Mouse (Mus musculus): ENCODE data around the gene Slc39a13. TPM values are rescaled to one million over a fixed set of nuclear protein-coding genes. Genes with fewer than 3 reads are reported as not detected.
"Not testable (repeated sequence)": the region's sequence is repeated elsewhere in the genome, so short reads cannot be mapped to it uniquely, and the experiment has no call there.

Slc39a13 gene
- polyA plus RNA-seq, 1 experiment from 2014 or later, result 32.3 TPM

DNA sequence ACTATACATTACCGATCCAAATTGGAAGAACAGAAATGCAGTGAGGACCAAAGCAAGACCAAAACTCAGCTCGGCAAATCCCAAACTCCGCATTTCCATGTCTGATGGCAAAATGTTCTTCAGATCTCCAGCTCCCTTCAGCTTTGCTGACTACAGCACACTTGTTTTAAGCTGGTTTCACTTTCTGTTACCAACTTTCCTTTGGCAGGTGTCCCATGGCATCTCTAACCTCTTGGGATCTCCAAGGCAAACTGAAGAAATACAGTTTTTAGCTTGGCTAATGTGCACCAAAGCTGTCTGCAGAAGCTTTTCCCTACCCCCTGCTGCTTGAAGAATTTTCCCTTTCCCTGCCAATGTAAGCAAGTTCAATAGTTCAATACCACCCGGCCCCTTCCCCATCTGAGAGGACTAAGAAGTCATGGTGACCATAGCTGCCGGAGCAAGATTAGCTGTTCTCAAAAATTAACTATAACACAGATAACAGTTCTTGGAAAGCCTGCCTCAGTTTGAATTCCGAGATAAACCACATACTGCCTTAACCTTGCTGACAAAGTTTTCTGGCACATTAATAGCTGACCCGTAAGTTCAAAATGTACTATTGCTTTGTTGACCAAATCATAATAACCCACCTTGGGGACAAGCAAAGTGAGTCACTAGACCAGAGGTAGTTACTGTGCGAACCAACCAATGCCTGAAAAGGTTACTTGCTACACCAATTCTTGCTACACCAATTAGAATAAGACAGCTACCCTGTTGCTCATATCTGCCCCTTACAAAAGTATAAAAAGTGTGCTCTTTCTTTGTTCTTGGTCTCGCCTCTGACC is 42.6 kb downstream of the Slc39a13 start:
- no peak overlapping the region for H3K27ac ChIP-seq (ENCODE audit: low read depth, low read length)
- no peaks in the 10 kb centered on the region for H3K4me1 ChIP-seq (ENCODE audit: control insufficient read depth, insufficient read depth, low read length)
- no peak for ATAC-seq (ENCODE audit: low read depth)
- no peaks in the 10 kb centered on the region for H3K27me3 ChIP-seq (ENCODE audit: control insufficient read depth, insufficient read depth, low read length)
- H3K36me3 ChIP-seq (ENCODE audit: control insufficient read depth, insufficient read depth, low read length), result no peaks in the 10 kb centered on the region
- no peak overlapping the region for H3K4me2 ChIP-seq (ENCODE audit: low read depth, low read length)
- H3K9me3 ChIP-seq (ENCODE audit: control insufficient read depth, low read length), result no peaks in the 10 kb centered on the region
- H3K9ac ChIP-seq (replicated peaks; ENCODE audit: low read depth, low read length), result no peak overlapping the region
- no peak overlapping the region for H3K4me3 ChIP-seq (ENCODE audit: low read depth, low read length)
- WGBS, result 75% methylated on average over 9 of the region's 9 CpGs

DNA sequence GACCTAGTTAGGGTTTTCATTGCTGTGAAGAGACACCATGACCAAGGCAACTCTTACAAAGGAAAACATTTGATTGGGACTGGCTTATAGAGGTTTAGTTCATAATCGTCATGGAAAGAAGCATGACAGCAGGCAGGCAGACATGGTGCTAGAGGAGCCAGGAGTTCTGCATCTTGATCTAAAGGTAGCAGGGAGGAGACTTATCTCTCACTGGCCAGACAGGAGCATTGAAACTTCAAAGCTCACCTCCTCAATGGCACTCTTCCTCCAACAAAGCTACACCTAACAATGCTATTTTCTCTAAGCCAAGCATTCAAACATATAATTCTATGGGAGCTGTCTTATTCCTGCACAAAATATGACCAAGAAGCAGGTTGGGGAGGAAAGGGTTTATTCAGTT is 43.7 kb downstream of the Slc39a13 start:
- ATAC-seq (ENCODE audit: low read depth), result no peak
- Histone ChIP-seq H3K4me1 (ENCODE audit: control insufficient read depth, insufficient read depth, low read length) (no peaks in the 10 kb centered on the region), H3K36me3 (ENCODE audit: control insufficient read depth, insufficient read depth, low read length) (no peaks in the 10 kb centered on the region), H3K9me3 (ENCODE audit: control insufficient read depth, low read length) (no peaks in the 10 kb centered on the region), H3K27me3 (ENCODE audit: control insufficient read depth, insufficient read depth, low read length) (no peaks in the 10 kb centered on the region), H3K27ac (ENCODE audit: low read depth, low read length) (no peak overlapping the region), H3K4me2 (ENCODE audit: low read depth, low read length) (no peak overlapping the region), H3K4me3 (ENCODE audit: low read depth, low read length) (no peak overlapping the region), H3K9ac (replicated peaks; ENCODE audit: low read depth, low read length) (no peak overlapping the region)
- 74% methylated on average over 1 of the region's 1 CpGs for WGBS

- Histone ChIP-seq H3K4me3 (ENCODE audit: low read depth, low read length) (no peak overlapping the region), H3K27me3 (ENCODE audit: control insufficient read depth, insufficient read depth, low read length) (no peaks in the 10 kb centered on the region), H3K9ac (replicated peaks; ENCODE audit: low read depth, low read length) (no peak overlapping the region), H3K36me3 (ENCODE audit: control insufficient read depth, insufficient read depth, low read length) (no peaks in the 10 kb centered on the region; the same call in 1 of the 2 replicates), H3K4me1 (ENCODE audit: control insufficient read depth, insufficient read depth, low read length) (no peaks in the 10 kb centered on the region), H3K27ac (ENCODE audit: low read depth, low read length) (no peak overlapping the region), H3K4me2 (ENCODE audit: low read depth, low read length) (no peak overlapping the region), H3K9me3 (ENCODE audit: control insufficient read depth, low read length) (no peaks in the 10 kb centered on the region)
- 92% methylated on average over 1 of the region's 1 CpGs for WGBS
- no peak for ATAC-seq (ENCODE audit: low read depth)
Measured at GRCm38 (mm10) chr2:91025081-91025516, 45.1 kb downstream of the Slc39a13 start.

GRCm38 (mm10) chr2:91023956-91024355 is 46.3 kb downstream of the Slc39a13 start:
- Histone ChIP-seq H3K4me3 (ENCODE audit: low read depth, low read length) (no peak overlapping the region), H3K9me3 (ENCODE audit: control insufficient read depth, low read length) (no peaks in the 10 kb centered on the region), H3K27me3 (ENCODE audit: control insufficient read depth, insufficient read depth, low read length) (no peaks in the 10 kb centered on the region), H3K36me3 (ENCODE audit: control insufficient read depth, insufficient read depth, low read length) (peaks cover 4% of the 10 kb centered on the region; the same call in 1 of the 2 replicates), H3K4me2 (ENCODE audit: low read depth, low read length) (no peak overlapping the region), H3K4me1 (ENCODE audit: control insufficient read depth, insufficient read depth, low read length) (no peaks in the 10 kb centered on the region), H3K27ac (ENCODE audit: low read depth, low read length) (no peak overlapping the region), H3K9ac (replicated peaks; ENCODE audit: low read depth, low read length) (no peak overlapping the region)
- 95% methylated on average over 1 of the region's 1 CpGs for WGBS
- peak; percentile 38; the same call in 1 of the 2 replicates for ATAC-seq (ENCODE audit: low read depth)

- Histone ChIP-seq H3K4me3 (ENCODE audit: low read depth, low read length) (no peak overlapping the region), H3K4me2 (ENCODE audit: low read depth, low read length) (no peak overlapping the region), H3K36me3 (ENCODE audit: control insufficient read depth, insufficient read depth, low read length) (peaks cover 4% of the 10 kb centered on the region; the same call in 1 of the 2 replicates), H3K27ac (ENCODE audit: low read depth, low read length) (no peak overlapping the region), H3K4me1 (ENCODE audit: control insufficient read depth, insufficient read depth, low read length) (no peaks in the 10 kb centered on the region), H3K27me3 (ENCODE audit: control insufficient read depth, insufficient read depth, low read length) (no peaks in the 10 kb centered on the region), H3K9me3 (ENCODE audit: control insufficient read depth, low read length) (no peaks in the 10 kb centered on the region), H3K9ac (replicated peaks; ENCODE audit: low read depth, low read length) (no peak overlapping the region)
- WGBS, result 49% methylated on average over 2 of the region's 2 CpGs
- ATAC-seq (ENCODE audit: low read depth), result no peak
Measured at GRCm38 (mm10) chr2:91023131-91023530, 47.1 kb downstream of the Slc39a13 start.

GRCm38 (mm10) chr2:91022266-91022665 is 48.0 kb downstream of the Slc39a13 start:
- H3K4me1 ChIP-seq (ENCODE audit: control insufficient read depth, insufficient read depth, low read length); H3K4me2 ChIP-seq (ENCODE audit: low read depth, low read length); H3K27ac ChIP-seq (ENCODE audit: low read depth, low read length); ATAC-seq (ENCODE audit: low read depth); H3K4me3 ChIP-seq (ENCODE audit: low read depth, low read length); H3K36me3 ChIP-seq (ENCODE audit: control insufficient read depth, insufficient read depth, low read length); H3K9me3 ChIP-seq (ENCODE audit: control insufficient read depth, low read length); H3K9ac ChIP-seq (replicated peaks; ENCODE audit: low read depth, low read length); H3K27me3 ChIP-seq (ENCODE audit: control insufficient read depth, insufficient read depth, low read length): not testable (repeated sequence)
- 95% methylated on average over 7 of the region's 7 CpGs for WGBS

GRCm38 (mm10) chr2:91019911-91020310 is 50.3 kb downstream of the Slc39a13 start:
- no peak for ATAC-seq (ENCODE audit: low read depth)
- Histone ChIP-seq H3K9ac (replicated peaks; ENCODE audit: low read depth, low read length) (no peak overlapping the region), H3K9me3 (ENCODE audit: control insufficient read depth, low read length) (no peaks in the 10 kb centered on the region), H3K27ac (ENCODE audit: low read depth, low read length) (no peak overlapping the region), H3K4me2 (ENCODE audit: low read depth, low read length) (no peak overlapping the region), H3K36me3 (ENCODE audit: control insufficient read depth, insufficient read depth, low read length) (peaks cover 10% of the 10 kb centered on the region; the same call in 1 of the 2 replicates), H3K4me1 (ENCODE audit: control insufficient read depth, insufficient read depth, low read length) (no peaks in the 10 kb centered on the region), H3K27me3 (ENCODE audit: control insufficient read depth, insufficient read depth, low read length) (no peaks in the 10 kb centered on the region), H3K4me3 (ENCODE audit: low read depth, low read length) (no peak overlapping the region)
- WGBS, result 97% methylated on average over 3 of the region's 3 CpGs

GRCm38 (mm10) chr2:91018061-91018788 is 52.0 kb downstream of the Slc39a13 start:
- no peak overlapping the region for H3K4me3 ChIP-seq (ENCODE audit: low read depth, low read length)
- no peak overlapping the region for H3K4me2 ChIP-seq (ENCODE audit: low read depth, low read length)
- H3K27me3 ChIP-seq (ENCODE audit: control insufficient read depth, insufficient read depth, low read length), result no peaks in the 10 kb centered on the region
- H3K4me1 ChIP-seq (ENCODE audit: control insufficient read depth, insufficient read depth, low read length), result no peaks in the 10 kb centered on the region
- 76% methylated on average over 8 of the region's 8 CpGs for WGBS
- no peaks in the 10 kb centered on the region for H3K9me3 ChIP-seq (ENCODE audit: control insufficient read depth, low read length)
- no peak overlapping the region for H3K9ac ChIP-seq (replicated peaks; ENCODE audit: low read depth, low read length)
- peaks cover 25% of the 10 kb centered on the region for H3K36me3 ChIP-seq (ENCODE audit: control insufficient read depth, insufficient read depth, low read length)
- ATAC-seq (ENCODE audit: low read depth), result 0 out of 2 replicates have a peak, but pooled peaks have one; percentile 14
- H3K27ac ChIP-seq (ENCODE audit: low read depth, low read length), result no peak overlapping the region

DNA sequence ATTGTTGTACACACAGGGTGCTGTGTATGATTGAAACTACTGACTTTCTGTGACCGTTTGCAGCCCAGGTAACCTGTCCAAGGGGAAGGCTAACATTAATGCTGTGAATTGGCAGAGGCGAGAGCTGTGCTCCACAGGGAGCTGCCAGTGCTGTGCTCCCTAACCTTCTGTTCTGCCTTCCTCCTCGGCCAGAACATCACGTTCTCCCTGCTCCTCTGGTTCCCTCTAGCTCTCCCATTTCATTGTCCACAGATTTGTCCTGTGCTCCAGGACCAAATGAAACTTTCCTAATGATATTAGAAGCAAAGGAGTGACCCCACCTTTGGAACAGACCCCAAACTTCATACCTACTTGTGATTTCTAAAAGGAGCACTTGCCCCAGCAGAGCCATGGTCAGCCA is 54.8 kb downstream of the Slc39a13 start:
- no peak overlapping the region for H3K27ac ChIP-seq (ENCODE audit: low read depth, low read length)

More for the DNA sequence above, 54.8 kb downstream of the Slc39a13 start:
- H3K9ac ChIP-seq (replicated peaks; ENCODE audit: low read depth, low read length), result no peak overlapping the region
- no peaks in the 10 kb centered on the region for H3K27me3 ChIP-seq (ENCODE audit: control insufficient read depth, insufficient read depth, low read length)
- no peak for ATAC-seq (ENCODE audit: low read depth)
- H3K4me2 ChIP-seq (ENCODE audit: low read depth, low read length), result no peak overlapping the region
- no peaks in the 10 kb centered on the region for H3K9me3 ChIP-seq (ENCODE audit: control insufficient read depth, low read length)
- no peaks in the 10 kb centered on the region for H3K4me1 ChIP-seq (ENCODE audit: control insufficient read depth, insufficient read depth, low read length)
- H3K36me3 ChIP-seq (ENCODE audit: control insufficient read depth, insufficient read depth, low read length), result peaks cover 48% of the 10 kb centered on the region
- no peak overlapping the region for H3K4me3 ChIP-seq (ENCODE audit: low read depth, low read length)
- WGBS, result 82% methylated on average over 4 of the region's 4 CpGs
